Mouse (Mus musculus) heart, embryonic 12.5 days (tissue): ENCODE measurements around the gene Aqp5. TPM values are rescaled to one million over a fixed set of nuclear protein-coding genes. Genes with fewer than 3 reads are reported as not detected.

ENCODE experiments used
- ATAC-seq: fragments of 200-750 bp; cut with Nextera tagmentation; 2 replicates; pipeline ENCODE4 v1.8.0; 2017; ENCODE audit warnings: moderate TSS enrichment, moderate library complexity; ENCODE audit not compliant: insufficient number of reproducible peaks, low FRiP score
- H3K27ac ChIP-seq: fragments of 300-500 bp; sonication (generic); 2 replicates; pipeline ENCODE4 v1.5.1; 2016; ENCODE audit warnings: mild to moderate bottlenecking, moderate library complexity; ENCODE audit not compliant: poor library complexity, severe bottlenecking
- H3K27me3 ChIP-seq: fragments of 300-500 bp; sonication (generic); replicated peaks from 2 replicates; pipeline ENCODE4 v1.6.1; 2016; ENCODE audit warnings: mild to moderate bottlenecking, moderate library complexity
- H3K36me3 ChIP-seq: fragments of 300-500 bp; sonication (generic); 2 replicates; pipeline ENCODE4 v1.6.1; 2016; ENCODE audit warnings: mild to moderate bottlenecking, moderate library complexity
- H3K4me1 ChIP-seq: fragments of 300-500 bp; sonication (generic); replicated peaks from 2 replicates; pipeline ENCODE4 v1.6.1; 2016; ENCODE audit warnings: mild to moderate bottlenecking
- H3K4me2 ChIP-seq: fragments of 300-500 bp; sonication (generic); 2 replicates; pipeline ENCODE4 v1.6.1; 2016; ENCODE audit warnings: mild to moderate bottlenecking, moderate library complexity
- H3K4me3 ChIP-seq: fragments of 300-500 bp; sonication (generic); 2 replicates; pipeline ENCODE4 v1.5.1; 2016; ENCODE audit warnings: mild to moderate bottlenecking
- H3K9ac ChIP-seq: fragments of 300-500 bp; sonication (generic); 2 replicates; pipeline ENCODE4 v1.6.1; 2016; ENCODE audit warnings: mild to moderate bottlenecking, moderate library complexity
- H3K9me3 ChIP-seq: fragments of 300-500 bp; sonication (generic); replicated peaks from 2 replicates; pipeline ENCODE4 v1.6.1; 2016; ENCODE audit warnings: mild to moderate bottlenecking, moderate library complexity
- WGBS: fragments of 180-500 bp; shearing (Covaris S2); methylation state at CpG from one replicate; pipeline ENCODE4 v1.1.7; 2016; 5-methylcytosine and 5-hydroxymethylcytosine counted together
- polyA plus RNA-seq: library from polyadenylated mRNA; unstranded; fragments of >200 nt; fragmentation: Nextera tagmentation; extraction: Ambion mirVana; gene quantifications from 2 replicates; pipeline ENCODE4 v1.2.1, GENCODE M21; 2016

Gene Aqp5
- 0.58 and 0.70 TPM in 2 replicates for polyA plus RNA-seq

DNA sequence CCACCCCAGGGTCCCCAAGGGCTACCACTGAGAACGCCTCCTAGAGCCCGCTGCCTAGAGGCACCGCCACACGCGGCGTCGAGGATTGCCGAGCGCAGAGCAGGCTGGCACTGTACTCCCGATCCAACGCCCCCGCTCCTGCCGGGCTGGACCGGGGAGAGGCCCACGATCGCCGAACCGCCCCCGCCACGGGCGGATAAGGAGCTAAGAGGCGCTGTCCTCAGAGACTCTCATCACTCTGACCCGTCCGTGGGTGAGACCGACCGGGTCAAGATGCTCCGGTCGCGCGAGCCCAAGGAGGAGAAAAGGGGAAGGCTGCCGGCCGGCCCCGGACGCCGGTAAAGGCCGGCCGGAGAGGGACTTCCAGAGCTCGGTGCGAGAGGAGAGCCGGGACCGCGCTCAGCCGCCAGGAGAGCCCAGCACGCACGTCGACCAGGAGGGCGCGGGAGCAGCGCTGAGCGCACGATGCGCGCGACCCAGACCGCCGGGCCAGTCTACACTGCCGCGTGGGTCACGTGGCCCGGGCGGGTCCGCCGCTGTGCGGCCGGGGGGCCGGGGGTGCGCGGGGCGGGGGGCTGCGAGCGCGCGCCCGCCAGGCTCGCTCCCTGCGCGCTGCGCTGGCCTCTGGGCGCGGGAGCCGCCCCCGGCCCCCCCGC, at the start of gene Aqp5:
Gene Aqp5 (plus strand): TSS at position 354 of the 656 bp plus-strand sequence.
- H3K4me2 ChIP-seq = peak within 1 kb of the TSS; percentile 71
- H3K9ac ChIP-seq = 0 out of 2 replicates have a peak within 1 kb of the TSS, but pooled peaks have one; percentile 25
- H3K27me3 ChIP-seq = peaks cover 100% of the 10 kb centered on the region
- H3K27ac ChIP-seq = no peak within 1 kb of the TSS
- ATAC-seq = peak; percentile 58; the same call in 1 of the 2 replicates
- H3K36me3 ChIP-seq = no peaks in the 10 kb centered on the region
- no peaks in the 10 kb centered on the region for H3K9me3 ChIP-seq
- peaks cover 18% of the 10 kb centered on the region for H3K4me1 ChIP-seq
- peak within 1 kb of the TSS; percentile 49 for H3K4me3 ChIP-seq
- 2% methylated on average over 67 of the region's 83 CpGs for WGBS

- 47% methylated on average over 7 of the region's 7 CpGs for WGBS
- Histone ChIP-seq H3K4me2 (no peak overlapping the region), H3K27me3 (peaks cover 86% of the 10 kb centered on the region), H3K9ac (no peak overlapping the region), H3K36me3 (no peaks in the 10 kb centered on the region), H3K9me3 (no peaks in the 10 kb centered on the region), H3K4me1 (no peaks in the 10 kb centered on the region), H3K4me3 (no peak overlapping the region), H3K27ac (no peak overlapping the region)
- ATAC-seq = no peak
These were observed 46.5 kb upstream of the Aqp5 start for GRCm38 (mm10) chr15:99544047-99544446.

DNA sequence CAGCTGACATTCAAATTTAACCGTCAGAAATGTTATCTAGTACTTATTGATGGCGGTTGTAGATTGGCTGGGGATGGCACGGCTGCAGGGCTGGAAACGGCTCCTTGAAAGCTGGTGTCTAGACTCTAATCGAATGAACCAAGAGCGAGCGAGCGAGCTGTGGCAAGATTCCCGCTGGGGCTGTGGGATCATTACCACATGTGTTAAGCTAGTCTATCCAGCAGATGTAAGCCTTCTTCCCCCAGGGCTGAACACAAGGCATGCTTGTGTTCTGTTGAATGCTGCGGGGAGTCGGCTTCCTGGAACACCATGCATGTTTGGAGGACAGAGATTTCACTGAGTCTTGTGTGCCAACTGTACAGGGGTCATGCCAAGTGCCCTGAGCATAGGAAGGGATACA, 44.0 kb upstream of the Aqp5 start:
- WGBS = 64% methylated on average over 11 of the region's 11 CpGs
- no peaks in the 10 kb centered on the region for H3K36me3 ChIP-seq
- peaks cover 84% of the 10 kb centered on the region for H3K27me3 ChIP-seq
- H3K4me3 ChIP-seq = no peak overlapping the region
- H3K9ac ChIP-seq = no peak overlapping the region
- no peaks in the 10 kb centered on the region for H3K4me1 ChIP-seq
- H3K27ac ChIP-seq = no peak overlapping the region
- no peak for ATAC-seq
- H3K9me3 ChIP-seq = no peaks in the 10 kb centered on the region
- no peak overlapping the region for H3K4me2 ChIP-seq

- WGBS = 69% methylated on average over 6 of the region's 6 CpGs
- ATAC-seq = no peak
- Histone ChIP-seq H3K4me2 (no peak overlapping the region), H3K4me3 (no peak overlapping the region), H3K9me3 (no peaks in the 10 kb centered on the region), H3K4me1 (no peaks in the 10 kb centered on the region), H3K36me3 (no peaks in the 10 kb centered on the region), H3K9ac (no peak overlapping the region), H3K27me3 (peaks cover 73% of the 10 kb centered on the region), H3K27ac (no peak overlapping the region)
These were observed 42.9 kb upstream of the Aqp5 start for GRCm38 (mm10) chr15:99547732-99548131.

DNA sequence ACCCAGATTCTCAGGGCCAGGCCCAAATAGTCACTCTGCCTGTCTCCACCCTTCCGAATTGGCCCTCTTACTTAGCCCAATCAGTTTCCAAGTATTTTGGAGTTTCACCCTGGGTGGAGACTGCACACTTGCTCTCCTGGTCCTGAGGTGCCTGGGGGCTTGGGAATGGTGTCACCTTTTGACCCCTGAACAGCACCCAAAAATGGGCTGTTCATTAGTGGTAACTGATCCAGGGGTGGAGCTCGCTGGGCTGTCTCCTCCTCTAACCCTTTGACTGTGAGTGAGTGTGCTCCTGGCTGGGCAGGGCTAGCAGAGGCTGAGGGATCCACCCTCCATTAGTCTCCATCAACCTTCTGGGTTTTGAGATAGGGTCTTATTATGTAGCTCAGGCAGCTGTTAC, 40.7 kb upstream of the Aqp5 start:
- peaks cover 61% of the 10 kb centered on the region for H3K27me3 ChIP-seq
- 49% methylated on average over 2 of the region's 2 CpGs for WGBS
- no peak overlapping the region for H3K4me2 ChIP-seq
- no peak overlapping the region for H3K27ac ChIP-seq
- H3K4me1 ChIP-seq = no peaks in the 10 kb centered on the region
- H3K9me3 ChIP-seq = no peaks in the 10 kb centered on the region
- no peaks in the 10 kb centered on the region for H3K36me3 ChIP-seq
- ATAC-seq = no peak
- H3K9ac ChIP-seq = no peak overlapping the region
- no peak overlapping the region for H3K4me3 ChIP-seq

DNA sequence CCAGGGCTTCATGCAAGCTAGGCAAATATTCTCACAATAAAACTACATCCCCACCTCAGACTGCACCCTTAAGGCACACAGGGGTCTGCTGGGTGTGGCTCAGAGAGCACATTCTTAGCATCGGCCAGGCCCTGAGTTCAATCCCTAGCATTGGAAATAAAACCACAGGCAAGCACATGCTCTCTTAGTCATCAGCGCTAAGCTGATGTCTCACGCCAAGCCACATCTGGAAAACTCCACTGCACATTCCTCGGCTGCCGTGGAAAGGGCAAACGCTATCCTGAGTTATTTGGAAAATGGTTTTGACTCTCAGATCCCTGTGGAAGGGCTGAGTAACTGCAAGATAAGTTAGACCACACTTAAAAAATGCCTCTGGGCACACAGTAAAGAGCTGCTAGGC, 36.8 kb upstream of the Aqp5 start:
- peaks cover 47% of the 10 kb centered on the region for H3K27me3 ChIP-seq
- no peaks in the 10 kb centered on the region for H3K9me3 ChIP-seq
- H3K4me3 ChIP-seq = no peak overlapping the region
- H3K4me2 ChIP-seq = no peak overlapping the region
- no peaks in the 10 kb centered on the region for H3K36me3 ChIP-seq
- no peak overlapping the region for H3K27ac ChIP-seq
- WGBS = 48% methylated on average over 6 of the region's 6 CpGs
- H3K4me1 ChIP-seq = no peaks in the 10 kb centered on the region
- H3K9ac ChIP-seq = no peak overlapping the region
- ATAC-seq = no peak

GRCm38 (mm10) chr15:99558947-99559346, 31.6 kb upstream of the Aqp5 start:
- Histone ChIP-seq H3K4me1 (no peaks in the 10 kb centered on the region), H3K27me3 (peaks cover 61% of the 10 kb centered on the region), H3K27ac (no peak overlapping the region), H3K9me3 (no peaks in the 10 kb centered on the region), H3K9ac (no peak overlapping the region), H3K4me2 (no peak overlapping the region), H3K4me3 (no peak overlapping the region), H3K36me3 (no peaks in the 10 kb centered on the region)
- WGBS = 87% methylated on average over 1 of the region's 1 CpGs
- ATAC-seq = no peak

GRCm38 (mm10) chr15:99560246-99560645, 30.3 kb upstream of the Aqp5 start:
- Histone ChIP-seq H3K4me1 (no peaks in the 10 kb centered on the region), H3K9me3 (no peaks in the 10 kb centered on the region), H3K36me3 (no peaks in the 10 kb centered on the region), H3K27ac (no peak overlapping the region), H3K4me2 (no peak overlapping the region), H3K4me3 (no peak overlapping the region), H3K27me3 (peaks cover 66% of the 10 kb centered on the region), H3K9ac (no peak overlapping the region)
- WGBS = 75% methylated on average over 10 of the region's 10 CpGs
- ATAC-seq = no peak

- H3K27me3 ChIP-seq = peaks cover 79% of the 10 kb centered on the region
- WGBS = 82% methylated on average over 4 of the region's 4 CpGs
- H3K4me2 ChIP-seq = no peak overlapping the region
- no peak for ATAC-seq
- no peaks in the 10 kb centered on the region for H3K4me1 ChIP-seq
- H3K4me3 ChIP-seq = no peak overlapping the region
- H3K9ac ChIP-seq = no peak overlapping the region
- H3K9me3 ChIP-seq = peaks cover 4% of the 10 kb centered on the region; the same call in 1 of the 2 replicates
- H3K27ac ChIP-seq = no peak overlapping the region
- H3K36me3 ChIP-seq = no peaks in the 10 kb centered on the region
These were observed 23.2 kb upstream of the Aqp5 start for GRCm38 (mm10) chr15:99567371-99567770.

- H3K4me3 ChIP-seq = no peak overlapping the region
- no peak overlapping the region for H3K27ac ChIP-seq
- H3K4me2 ChIP-seq = no peak overlapping the region
- WGBS = 74% methylated on average over 6 of the region's 6 CpGs
- ATAC-seq = no peak
- H3K4me1 ChIP-seq = no peaks in the 10 kb centered on the region
- peaks cover 80% of the 10 kb centered on the region for H3K27me3 ChIP-seq
- no peak overlapping the region for H3K9ac ChIP-seq
- peaks cover 4% of the 10 kb centered on the region; the same call in 1 of the 2 replicates for H3K9me3 ChIP-seq
- H3K36me3 ChIP-seq = no peaks in the 10 kb centered on the region
These were observed 21.9 kb upstream of the Aqp5 start for GRCm38 (mm10) chr15:99568682-99569081.

DNA sequence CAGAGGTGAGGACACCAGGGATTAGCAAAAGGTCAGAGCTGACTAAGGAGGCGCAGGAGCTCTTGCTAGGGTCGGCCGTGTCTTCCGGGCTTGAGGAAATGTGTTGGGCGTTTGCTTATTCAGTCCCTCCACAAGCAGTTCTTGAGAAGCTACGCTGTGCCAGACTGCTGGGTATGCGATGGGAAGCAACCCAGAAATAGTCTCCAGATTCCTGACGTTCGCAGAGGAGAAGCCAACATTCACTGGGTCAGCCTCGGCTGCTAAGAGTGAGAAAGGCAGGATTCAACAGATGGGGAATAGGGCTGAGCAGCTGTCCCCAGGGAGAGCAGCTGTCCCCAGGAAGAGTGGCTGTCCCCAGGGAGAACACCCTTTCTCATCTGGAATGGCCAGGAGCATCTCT, 21.5 kb upstream of the Aqp5 start:
- no peak overlapping the region for H3K4me2 ChIP-seq
- H3K4me3 ChIP-seq = no peak overlapping the region
- no peak overlapping the region for H3K27ac ChIP-seq
- peaks cover 4% of the 10 kb centered on the region; the same call in 1 of the 2 replicates for H3K9me3 ChIP-seq
- H3K4me1 ChIP-seq = no peaks in the 10 kb centered on the region
- H3K36me3 ChIP-seq = no peaks in the 10 kb centered on the region
- ATAC-seq = no peak
- peaks cover 80% of the 10 kb centered on the region for H3K27me3 ChIP-seq
- H3K9ac ChIP-seq = no peak overlapping the region
- WGBS = 68% methylated on average over 10 of the region's 10 CpGs
